Mouse (Mus musculus) CH12.LX (cell line): ENCODE results near the gene Dtx3l.

Experiments
- CHD1 ChIP-seq: IDR thresholded peaks from 2 replicates; pipeline ENCODE4 v1.6.1; 2012; ENCODE audit warnings: low read depth, low read length, improper control_type of control experiment, inconsistent platforms
- CTCF ChIP-seq, 2 experiments: IDR thresholded peaks in 1 of 2; conservative IDR thresholded peaks in 1 of 2; 2 replicates each; pipeline ENCODE4 v1.5.1; 2011 to 2012; ENCODE audit warnings: low read depth in 2 of 2, low read length in 2 of 2, improper control_type of control experiment in 1 of 2, inconsistent platforms in 1 of 2, mild to moderate bottlenecking in 1 of 2, moderate library complexity in 1 of 2
- EP300 ChIP-seq: IDR thresholded peaks from 2 replicates; pipeline ENCODE4 v1.6.1; 2011; ENCODE audit warnings: low read length, improper control_type of control experiment
- JUND ChIP-seq: conservative IDR thresholded peaks from 2 replicates; pipeline ENCODE4 v1.6.1; 2011; ENCODE audit warnings: low read depth, low read length, improper control_type of control experiment
- MAFK ChIP-seq: IDR thresholded peaks from 2 replicates; pipeline ENCODE4 v1.6.1; 2011; ENCODE audit warnings: low read length, improper control_type of control experiment; ENCODE audit not compliant: insufficient replicate concordance
- MAZ ChIP-seq: IDR thresholded peaks from 2 replicates; pipeline ENCODE4 v1.6.1; 2012; ENCODE audit warnings: low read depth, mild to moderate bottlenecking, inconsistent platforms, low read length, improper control_type of control experiment, moderate library complexity
- POLR2A ChIP-seq: IDR thresholded peaks from 2 replicates; pipeline ENCODE4 v1.6.1; 2011; ENCODE audit warnings: low read depth, mild to moderate bottlenecking, improper control_type of control experiment, low read length
- POLR2AphosphoS2 ChIP-seq: IDR thresholded peaks from 2 replicates; pipeline ENCODE4 v1.6.1; 2011; ENCODE audit warnings: low read depth, low read length, improper control_type of control experiment
- SMC3 ChIP-seq: IDR thresholded peaks from 2 replicates; pipeline ENCODE4 v1.6.1; 2011; ENCODE audit warnings: low read depth, low read length, improper control_type of control experiment

GRCm38 (mm10) chr16:35974021-35974420, 35.1 kb upstream of the Dtx3l start:
- TF ChIP-seq CTCF (conservative IDR thresholded peaks at IDR 0.05 in 1 of 2, IDR thresholded peaks at IDR 0.05 in 1 of 2; ENCODE audit: low read depth in 2 of 2, low read length in 2 of 2) (no peak), POLR2AphosphoS2 (peak; percentile 44; the same call in 1 of the 2 replicates), MAZ (no peak), CHD1 (no peak), POLR2A (no peak), JUND (no peak), EP300 (no peak), MAFK (no peak), SMC3 (no peak)
